Mouse (Mus musculus): ENCODE data around the gene Pld1. TPM values are rescaled to one million over a fixed set of nuclear protein-coding genes. Genes with fewer than 3 reads are reported as not detected.

Pld1 gene
- total RNA-seq, 2 experiments from 2014 or later: 16.0 to 19.2 TPM

Other genes starting within 250 kb of the Pld1 start
- 10 to 100 TPM; 73.2 to 79.0 TPM for gene Fndc3b, start 227.4 kb upstream of the Pld1 start, total RNA-seq (2021)
- gene Tmem212, start 42.3 kb upstream of the Pld1 start, total RNA-seq (2021): under 1 TPM in 1 of 2 experiments, not detected in 1; 0.55 TPM

Measured in heart, postnatal 14 days (tissue).